Mouse (Mus musculus) hindbrain, postnatal 0 days (tissue): ENCODE measurements at regions not wholly inside any gene's neighbourhood (a gene's known extent, or its start where the extent isn't known, plus 50 kb on each side); places are given as distances from the start of the nearest gene placed in this dataset.

ENCODE experiments used
- ATAC-seq: fragments of 200-750 bp; cut with Nextera tagmentation; 2 replicates; pipeline ENCODE4 v1.8.0; 2017; ENCODE audit warnings: mild to moderate bottlenecking, moderate TSS enrichment, moderate library complexity
- DNase-seq: peaks from one replicate; pipeline ENCODE4 v3.0.0-alpha.2; 2015; ENCODE audit warnings: low spot score
- H3K27ac ChIP-seq: fragments of 300-500 bp; sonication (generic); 2 replicates; pipeline ENCODE4 v1.5.1; 2014; ENCODE audit warnings: mild to moderate bottlenecking
- H3K27me3 ChIP-seq: fragments of 300-500 bp; sonication (generic); 2 replicates; pipeline ENCODE4 v1.6.1; 2014; ENCODE audit warnings: low read length, mixed read lengths; ENCODE audit not compliant: insufficient read depth
- H3K36me3 ChIP-seq: fragments of 300-500 bp; sonication (generic); 2 replicates; pipeline ENCODE4 v1.6.1; 2014; ENCODE audit warnings: low read length, mixed read lengths; ENCODE audit not compliant: insufficient read depth
- H3K4me1 ChIP-seq: fragments of 300-500 bp; sonication (generic); 2 replicates; pipeline ENCODE4 v1.6.1; 2014; ENCODE audit warnings: antibody characterized with exemption, low read length, mixed read lengths; ENCODE audit not compliant: insufficient read depth
- H3K4me2 ChIP-seq: fragments of 300-500 bp; sonication (generic); 2 replicates; pipeline ENCODE4 v1.6.1; 2014; ENCODE audit warnings: low read depth, mild to moderate bottlenecking, low read length, moderate library complexity, mixed read lengths
- H3K4me3 ChIP-seq: fragments of 300-500 bp; sonication (generic); 2 replicates; pipeline ENCODE4 v1.5.1; 2014; ENCODE audit warnings: low read length
- H3K9ac ChIP-seq: fragments of 300-500 bp; sonication (generic); replicated peaks from 2 replicates; pipeline ENCODE4 v1.6.1; 2014; ENCODE audit warnings: mild to moderate bottlenecking, low read length, moderate library complexity, mixed read lengths
- H3K9me3 ChIP-seq: fragments of 300-500 bp; sonication (generic); 2 replicates; pipeline ENCODE4 v1.6.1; 2016; ENCODE audit warnings: low read length, mixed read lengths
- CTCF ChIP-seq: IDR thresholded peaks from 2 replicates; pipeline ENCODE4 v1.5.1; 2016; ENCODE audit warnings: antibody characterized with exemption, control low read depth, low read depth
- WGBS: fragments of 180-500 bp; shearing (Covaris S2); extraction: QIAGEN DNeasy Blood & Tissue Kit; methylation state at CpG from one replicate; pipeline ENCODE4 v1.1.7; 2014; 5-methylcytosine and 5-hydroxymethylcytosine counted together

DNA sequence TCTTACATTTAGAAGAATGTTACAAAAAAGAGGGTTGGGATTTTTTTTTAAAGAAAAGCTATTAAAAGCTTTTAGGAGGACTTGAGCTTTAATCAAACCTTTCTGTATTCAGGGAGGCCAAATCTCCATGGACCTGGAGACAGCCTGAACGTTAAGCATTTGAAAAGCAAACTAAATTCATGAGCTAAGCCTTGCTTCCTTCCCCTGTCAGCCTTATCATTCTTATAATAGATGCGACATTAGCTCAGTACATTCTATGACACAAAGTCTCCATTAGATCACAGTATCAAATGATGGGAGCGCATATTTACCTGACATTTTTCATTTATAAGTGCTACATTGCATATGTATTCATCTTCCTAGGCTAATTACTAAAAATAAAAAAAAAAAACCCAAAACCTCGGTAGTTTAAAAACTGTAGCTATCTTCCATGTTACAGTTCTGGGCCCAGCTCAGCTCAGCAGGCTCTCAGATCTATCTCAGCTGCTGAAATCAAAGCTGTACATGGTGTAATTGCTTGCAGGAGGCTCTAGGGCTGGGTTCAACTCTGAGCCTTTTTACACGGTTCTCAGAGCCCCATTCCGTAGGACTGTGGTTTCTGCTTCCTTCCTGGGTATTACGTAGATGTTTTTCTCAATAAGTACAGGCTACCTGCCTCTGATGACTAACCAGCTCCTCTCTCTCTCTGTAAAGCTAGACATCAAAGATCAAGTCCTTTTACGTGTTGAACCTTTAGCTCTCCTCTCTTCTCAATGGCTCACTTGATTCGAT, 50.2 kb upstream of the Tmem26 start:
- Histone ChIP-seq H3K36me3 (no peaks in the 10 kb centered on the region), H3K27ac (no peak overlapping the region), H3K4me1 (no peaks in the 10 kb centered on the region), H3K27me3 (no peaks in the 10 kb centered on the region), H3K9ac (no peak overlapping the region), H3K9me3 (no peaks in the 10 kb centered on the region), H3K4me2 (no peak overlapping the region), H3K4me3 (no peak overlapping the region)
- TF ChIP-seq CTCF, result no peak
- DNase-seq, result no peak
- ATAC-seq, result no peak
- WGBS, result 74% methylated on average over 9 of the region's 9 CpGs
